Mouse (Mus musculus): ENCODE data around the gene Itln1. TPM values are rescaled to one million over a fixed set of nuclear protein-coding genes. Genes with fewer than 3 reads are reported as not detected.

The Itln1 gene
- polyA plus RNA-seq, 1 experiment, result not detected

DNA sequence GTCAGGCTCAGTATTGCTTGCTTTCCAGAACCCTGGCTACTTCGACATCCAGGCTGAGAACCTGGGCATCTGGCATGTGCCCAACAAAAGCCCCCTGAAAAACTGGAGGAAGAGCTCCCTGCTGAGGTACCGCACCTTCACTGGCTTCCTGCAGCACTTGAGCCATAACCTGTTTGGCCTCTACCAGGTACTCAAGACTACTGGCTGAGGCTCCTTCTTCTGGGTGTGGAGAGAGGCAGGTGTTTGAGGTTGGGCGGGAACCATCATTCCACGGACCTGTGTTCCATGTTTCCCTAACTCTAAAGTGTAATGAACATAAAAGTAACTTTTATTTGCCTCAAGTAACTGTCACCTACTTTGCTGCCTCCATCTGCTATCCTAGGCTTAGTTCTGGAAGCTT is 19.5 kb downstream of the Itln1 start:
- no peaks in the 10 kb centered on the region for H3K27me3 ChIP-seq (ENCODE audit: control insufficient read depth, insufficient read depth, low read length)
- no peak for TF ChIP-seq POLR2A (IDR thresholded peaks at IDR 0.05; ENCODE audit: low read depth, low read length)
- no peak for TF ChIP-seq CTCF (IDR thresholded peaks at IDR 0.05; ENCODE audit: extremely low read depth, insufficient read depth, insufficient read length, insufficient replicate concordance)
- no peak overlapping the region for H3K27ac ChIP-seq (ENCODE audit: insufficient read depth, low read length)
- WGBS, result 92% methylated on average over 4 of the region's 4 CpGs
- H3K4me3 ChIP-seq (ENCODE audit: extremely low read depth, insufficient read depth, insufficient read length), result no peak overlapping the region
- no peaks in the 10 kb centered on the region for H3K4me1 ChIP-seq (ENCODE audit: control insufficient read depth, insufficient read depth, insufficient read length)
- no peak for DNase-seq (ENCODE audit: low read depth in 1 of 2, low spot score in 2 of 2)
- no peaks in the 10 kb centered on the region for H3K36me3 ChIP-seq (ENCODE audit: control insufficient read depth, insufficient read depth, low read length)

DNA sequence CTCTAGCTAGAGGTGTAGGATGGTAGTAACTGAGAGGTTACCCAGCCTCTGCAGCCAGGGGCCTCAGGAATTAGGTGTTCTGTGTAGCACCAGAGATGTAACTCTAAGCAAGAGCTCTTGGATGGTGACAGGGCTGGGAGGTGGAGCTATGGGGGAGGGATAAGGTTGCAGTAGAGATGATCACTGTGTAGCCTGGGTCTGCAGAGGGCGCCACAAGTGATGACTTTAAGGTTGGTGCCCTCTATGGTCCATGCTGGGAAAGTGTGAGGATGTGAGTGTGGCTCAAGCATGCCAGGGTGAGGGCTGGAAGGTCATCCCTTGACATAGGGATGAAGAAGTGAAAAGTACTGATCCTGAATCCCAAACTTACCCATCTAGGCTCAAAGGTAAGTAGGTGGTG is 20.1 kb downstream of the Itln1 start:
- H3K27ac ChIP-seq (ENCODE audit: insufficient read depth, low read length), result no peak overlapping the region
- peak in 1 of 2 experiments; percentile 29 for DNase-seq (ENCODE audit: low read depth in 1 of 2, low spot score in 2 of 2)

DNA sequence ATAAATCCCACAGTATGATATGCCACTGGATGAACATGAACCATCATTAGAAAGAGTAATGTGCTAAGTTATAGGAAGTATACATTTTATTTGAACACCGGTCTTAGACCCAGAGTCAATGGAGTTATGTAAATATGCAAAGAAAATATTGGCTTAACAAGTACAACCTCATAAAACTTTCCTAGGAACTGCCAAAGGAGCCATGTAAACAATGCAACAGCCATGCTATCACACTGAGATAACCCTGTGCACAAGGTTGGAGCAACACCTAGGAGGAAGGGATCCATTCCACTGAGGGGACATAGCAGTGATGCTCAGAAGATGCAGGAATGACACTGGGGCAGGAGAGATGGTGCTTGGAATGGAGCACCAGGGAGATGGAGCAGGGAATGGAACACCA is 21.3 kb downstream of the Itln1 start:
- no peaks in the 10 kb centered on the region for H3K27me3 ChIP-seq (ENCODE audit: control insufficient read depth, insufficient read depth, low read length)
- H3K4me3 ChIP-seq (ENCODE audit: extremely low read depth, insufficient read depth, insufficient read length), result no peak overlapping the region
- no peak for TF ChIP-seq CTCF (IDR thresholded peaks at IDR 0.05; ENCODE audit: extremely low read depth, insufficient read depth, insufficient read length, insufficient replicate concordance)
- no peak for TF ChIP-seq POLR2A (IDR thresholded peaks at IDR 0.05; ENCODE audit: low read depth, low read length)
- no peak overlapping the region for H3K27ac ChIP-seq (ENCODE audit: insufficient read depth, low read length)
- no peaks in the 10 kb centered on the region for H3K4me1 ChIP-seq (ENCODE audit: control insufficient read depth, insufficient read depth, insufficient read length)
- H3K36me3 ChIP-seq (ENCODE audit: control insufficient read depth, insufficient read depth, low read length), result no peaks in the 10 kb centered on the region
- WGBS, result 98% methylated on average over 1 of the region's 1 CpGs
- no peak for DNase-seq (ENCODE audit: low read depth in 1 of 2, low spot score in 2 of 2)

More for the DNA sequence above, 20.1 kb downstream of the Itln1 start:
- 61% methylated on average over 1 of the region's 1 CpGs for WGBS
- Histone ChIP-seq H3K27me3 (ENCODE audit: control insufficient read depth, insufficient read depth, low read length) (no peaks in the 10 kb centered on the region), H3K4me1 (ENCODE audit: control insufficient read depth, insufficient read depth, insufficient read length) (no peaks in the 10 kb centered on the region), H3K4me3 (ENCODE audit: extremely low read depth, insufficient read depth, insufficient read length) (no peak overlapping the region), H3K36me3 (ENCODE audit: control insufficient read depth, insufficient read depth, low read length) (no peaks in the 10 kb centered on the region)
- TF ChIP-seq CTCF (IDR thresholded peaks at IDR 0.05; ENCODE audit: extremely low read depth, insufficient read depth, insufficient read length, insufficient replicate concordance) (peak; percentile 13; the same call in 1 of the 2 replicates), POLR2A (IDR thresholded peaks at IDR 0.05; ENCODE audit: low read depth, low read length) (no peak)

DNA sequence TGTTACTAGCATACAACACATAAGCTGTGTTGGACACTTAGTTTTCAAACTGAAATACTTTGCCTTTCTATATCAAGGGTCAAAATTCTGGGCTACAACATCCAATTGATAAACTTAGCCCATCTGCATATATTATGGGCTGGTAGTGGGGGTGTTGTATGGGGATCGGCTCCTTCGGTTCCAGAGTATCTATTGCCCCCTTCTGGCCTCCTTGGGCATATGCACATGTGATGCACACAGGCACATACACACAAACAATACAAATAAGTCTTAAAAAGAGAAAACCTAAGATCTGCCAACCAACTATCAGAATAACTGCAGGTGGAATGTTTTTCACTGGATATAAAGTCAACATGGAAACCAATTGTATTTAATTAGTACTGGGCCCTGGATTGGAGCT is 21.9 kb downstream of the Itln1 start:
- Histone ChIP-seq H3K27ac (ENCODE audit: insufficient read depth, low read length) (no peak overlapping the region), H3K36me3 (ENCODE audit: control insufficient read depth, insufficient read depth, low read length) (no peaks in the 10 kb centered on the region), H3K4me3 (ENCODE audit: extremely low read depth, insufficient read depth, insufficient read length) (no peak overlapping the region), H3K4me1 (ENCODE audit: control insufficient read depth, insufficient read depth, insufficient read length) (no peaks in the 10 kb centered on the region), H3K27me3 (ENCODE audit: control insufficient read depth, insufficient read depth, low read length) (no peaks in the 10 kb centered on the region)
- 94% methylated on average over 2 of the region's 2 CpGs for WGBS
- TF ChIP-seq CTCF (IDR thresholded peaks at IDR 0.05; ENCODE audit: extremely low read depth, insufficient read depth, insufficient read length, insufficient replicate concordance) (no peak), POLR2A (IDR thresholded peaks at IDR 0.05; ENCODE audit: low read depth, low read length) (no peak)
- DNase-seq (ENCODE audit: low read depth in 1 of 2, low spot score in 2 of 2), result no peak

DNA sequence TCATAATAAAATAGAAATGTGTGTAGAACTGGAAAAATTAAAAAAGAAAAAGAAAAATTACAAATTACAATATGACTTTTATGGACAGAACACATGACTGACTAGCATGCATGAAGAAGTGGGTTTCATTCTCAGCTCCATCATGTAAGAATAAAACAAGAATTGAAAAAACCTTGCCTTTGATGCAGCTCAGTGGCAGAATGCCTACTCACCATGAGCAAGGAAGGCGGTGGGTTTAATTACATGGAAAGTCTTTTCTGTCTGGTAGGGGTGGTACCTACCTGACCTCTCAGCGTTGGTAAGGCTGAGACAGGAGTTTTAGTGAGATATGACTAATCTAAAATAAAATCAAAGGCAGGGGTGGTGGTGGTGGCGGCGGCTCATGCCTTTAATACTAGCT is 30.5 kb downstream of the Itln1 start:
- H3K4me1 ChIP-seq (ENCODE audit: control insufficient read depth, insufficient read depth, insufficient read length), result peaks cover 5% of the 10 kb centered on the region; the same call in 1 of the 2 replicates
- no peaks in the 10 kb centered on the region for H3K27me3 ChIP-seq (ENCODE audit: control insufficient read depth, insufficient read depth, low read length)
- DNase-seq (ENCODE audit: low read depth in 1 of 2, low spot score in 2 of 2), result no peak
- no peaks in the 10 kb centered on the region for H3K36me3 ChIP-seq (ENCODE audit: control insufficient read depth, insufficient read depth, low read length)
- peak overlapping the region; percentile 37 for H3K4me3 ChIP-seq (ENCODE audit: extremely low read depth, insufficient read depth, insufficient read length)
- 49% methylated on average over 4 of the region's 4 CpGs for WGBS
- no peak for TF ChIP-seq CTCF (IDR thresholded peaks at IDR 0.05; ENCODE audit: extremely low read depth, insufficient read depth, insufficient read length, insufficient replicate concordance)
- TF ChIP-seq POLR2A (IDR thresholded peaks at IDR 0.05; ENCODE audit: low read depth, low read length), result no peak
- no peak overlapping the region for H3K27ac ChIP-seq (ENCODE audit: insufficient read depth, low read length)

DNA sequence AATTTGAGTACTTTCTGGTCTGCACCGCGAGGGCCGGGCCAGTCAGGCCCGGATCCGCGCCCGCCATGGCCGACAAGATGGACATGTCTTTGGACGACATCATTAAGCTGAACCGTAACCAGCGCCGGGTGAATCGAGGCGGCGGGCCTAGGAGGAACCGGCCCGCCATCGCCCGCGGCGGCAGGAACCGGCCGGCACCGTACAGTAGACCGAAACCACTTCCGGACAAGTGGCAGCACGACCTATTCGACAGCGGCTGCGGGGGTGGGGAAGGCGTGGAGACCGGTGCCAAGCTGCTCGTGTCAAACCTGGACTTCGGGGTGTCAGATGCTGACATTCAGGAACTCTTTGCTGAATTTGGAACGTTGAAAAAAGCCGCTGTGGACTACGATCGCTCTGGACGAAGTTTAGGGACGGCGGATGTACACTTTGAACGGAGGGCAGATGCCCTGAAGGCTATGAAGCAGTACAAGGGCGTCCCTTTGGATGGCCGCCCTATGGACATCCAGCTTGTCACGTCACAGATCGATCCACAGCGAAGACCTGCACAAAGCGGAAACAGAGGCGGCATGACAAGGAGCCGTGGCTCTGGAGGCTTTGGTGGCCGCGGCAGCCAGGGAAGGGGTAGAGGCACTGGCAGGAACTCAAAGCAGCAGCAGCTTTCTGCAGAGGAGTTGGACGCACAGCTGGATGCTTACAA is 31.4 kb downstream of the Itln1 start:
- peak overlapping the region; percentile 91 for H3K27ac ChIP-seq (ENCODE audit: insufficient read depth, low read length)
- WGBS, result under 1% methylated on average over 53 of the region's 53 CpGs
- H3K27me3 ChIP-seq (ENCODE audit: control insufficient read depth, insufficient read depth, low read length), result no peaks in the 10 kb centered on the region
- peak; percentile 39 to 81 for DNase-seq (ENCODE audit: low read depth in 1 of 2, low spot score in 2 of 2)
- peaks cover 5% of the 10 kb centered on the region; the same call in 1 of the 2 replicates for H3K4me1 ChIP-seq (ENCODE audit: control insufficient read depth, insufficient read depth, insufficient read length)
- TF ChIP-seq CTCF (IDR thresholded peaks at IDR 0.05; ENCODE audit: extremely low read depth, insufficient read depth, insufficient read length, insufficient replicate concordance) (no peak), POLR2A (IDR thresholded peaks at IDR 0.05; ENCODE audit: low read depth, low read length) (peak; percentile 1; the same call in 1 of the 2 replicates)
- H3K4me3 ChIP-seq (ENCODE audit: extremely low read depth, insufficient read depth, insufficient read length), result peak overlapping the region; percentile 89
- H3K36me3 ChIP-seq (ENCODE audit: control insufficient read depth, insufficient read depth, low read length), result no peaks in the 10 kb centered on the region

DNA sequence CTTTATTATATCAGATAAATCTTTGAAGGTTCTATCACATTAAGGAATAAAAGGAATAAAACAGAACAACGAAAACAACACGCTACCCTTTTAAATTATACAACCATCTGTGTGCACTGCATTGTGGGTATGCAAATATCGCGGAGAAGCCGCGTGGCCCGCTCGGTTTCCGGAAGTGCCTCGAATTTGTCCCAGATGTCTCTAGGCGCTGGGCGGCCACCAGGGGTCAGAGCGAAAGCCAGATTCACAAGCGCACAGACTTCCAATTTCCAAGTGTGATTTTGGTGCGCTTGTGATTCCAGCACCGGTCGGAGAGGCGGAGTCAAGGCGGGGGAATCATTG is 31.9 kb downstream of the Itln1 start, which contains the start of gene Alyref2:
Alyref2 (plus strand) TSS at position 229 of the 342 bp plus-strand sequence.
- no peaks in the 10 kb centered on the region for H3K27me3 ChIP-seq (ENCODE audit: control insufficient read depth, insufficient read depth, low read length)
- DNase-seq (ENCODE audit: low read depth in 1 of 2, low spot score in 2 of 2), result peak; percentile 88 to 92
- under 1% methylated on average over 19 of the region's 19 CpGs for WGBS
- peaks cover 5% of the 10 kb centered on the region; the same call in 1 of the 2 replicates for H3K4me1 ChIP-seq (ENCODE audit: control insufficient read depth, insufficient read depth, insufficient read length)
- H3K36me3 ChIP-seq (ENCODE audit: control insufficient read depth, insufficient read depth, low read length), result no peaks in the 10 kb centered on the region
- TF ChIP-seq POLR2A (IDR thresholded peaks at IDR 0.05; ENCODE audit: low read depth, low read length) (no peak; the same call in 1 of the 2 replicates), CTCF (IDR thresholded peaks at IDR 0.05; ENCODE audit: extremely low read depth, insufficient read depth, insufficient read length, insufficient replicate concordance) (peak; percentile 62)
- peak within 1 kb of the TSS; percentile 89 for H3K4me3 ChIP-seq (ENCODE audit: extremely low read depth, insufficient read depth, insufficient read length)
- peak within 1 kb of the TSS; percentile 91 for H3K27ac ChIP-seq (ENCODE audit: insufficient read depth, low read length)

Measured in spleen, adult 2 months (tissue).